Mouse (Mus musculus): ENCODE data around the gene Gm4131. TPM values are rescaled to one million over a fixed set of nuclear protein-coding genes. Genes with fewer than 3 reads are reported as not detected.

Gene Gm4131
- polyA plus RNA-seq, 1 experiment = not detected

GRCm38 (mm10) chr14:62446385-62447213 lies 120.1 kb downstream of the Gm4131 start:
- Histone ChIP-seq H3K4me3 (ENCODE audit: insufficient read depth, low read depth, low read length) (no peak overlapping the region), H3K27ac (ENCODE audit: insufficient read depth, low read depth, low read length) (no peak overlapping the region), H3K4me1 (ENCODE audit: control insufficient read depth, insufficient read depth, low read length) (peaks cover 2% of the 10 kb centered on the region)
- 91% methylated on average over 7 of the region's 7 CpGs for WGBS
- TF ChIP-seq POLR2A (IDR thresholded peaks at IDR 0.05; ENCODE audit: insufficient read depth, low read depth, low read length) (no peak), CTCF (IDR thresholded peaks at IDR 0.05; ENCODE audit: insufficient read depth, low read depth, low read length) (no peak)

DNA sequence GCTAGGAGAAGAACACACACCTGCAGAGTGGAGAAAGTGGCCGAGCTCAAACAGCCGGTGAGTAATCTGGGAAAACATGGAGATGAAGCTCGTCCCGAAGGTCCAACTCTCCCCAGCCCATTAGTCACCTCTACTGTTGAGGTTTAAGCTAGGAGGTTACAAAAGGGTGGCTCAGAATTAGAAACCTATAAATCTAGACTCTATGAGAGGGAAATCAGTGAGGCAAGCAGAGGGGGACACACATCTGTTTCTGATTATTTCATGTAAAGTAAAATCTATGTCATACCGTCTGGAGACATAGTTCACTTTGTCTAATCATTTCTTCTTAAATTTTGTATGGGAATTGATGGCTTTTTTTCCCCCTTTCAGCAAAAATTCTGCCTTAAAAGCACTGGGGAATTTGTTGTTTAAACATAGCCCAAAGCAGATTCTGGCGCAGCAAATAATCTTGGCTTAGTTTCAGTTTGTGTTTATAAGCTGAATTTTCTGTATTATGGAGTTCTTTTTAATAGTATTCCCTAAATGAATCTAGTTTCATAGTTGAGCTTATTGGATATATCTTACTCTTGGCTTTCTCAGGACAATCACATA lies 122.8 kb downstream of the Gm4131 start:
- no peak overlapping the region for H3K27ac ChIP-seq (ENCODE audit: insufficient read depth, low read depth, low read length)
- no peak overlapping the region for H3K4me3 ChIP-seq (ENCODE audit: insufficient read depth, low read depth, low read length)
- TF ChIP-seq CTCF (IDR thresholded peaks at IDR 0.05; ENCODE audit: insufficient read depth, low read depth, low read length) (no peak), POLR2A (IDR thresholded peaks at IDR 0.05; ENCODE audit: insufficient read depth, low read depth, low read length) (no peak)
- H3K4me1 ChIP-seq (ENCODE audit: control insufficient read depth, insufficient read depth, low read length) = peaks cover 2% of the 10 kb centered on the region
- WGBS = 90% methylated on average over 6 of the region's 6 CpGs

DNA sequence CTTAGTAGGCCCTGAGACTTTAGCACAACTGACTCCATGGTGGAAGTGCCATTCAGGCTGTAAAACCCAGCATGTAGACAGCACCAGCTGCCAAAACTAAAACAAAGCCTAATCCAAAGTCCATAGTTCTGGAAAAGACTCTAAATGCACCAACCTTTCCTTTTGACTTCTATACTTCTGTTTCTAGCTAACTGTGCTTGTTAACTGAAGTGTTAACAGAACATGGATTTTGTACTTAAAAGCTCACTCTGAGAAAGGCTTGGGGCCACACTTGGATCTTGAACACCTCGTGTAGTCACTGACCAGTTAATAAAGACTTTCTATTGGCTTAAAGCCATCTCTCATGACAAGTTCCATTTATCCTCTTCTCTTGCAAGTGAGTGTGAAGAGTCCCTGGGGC lies 123.8 kb downstream of the Gm4131 start:
- H3K27ac ChIP-seq (ENCODE audit: insufficient read depth, low read depth, low read length) = no peak overlapping the region
- 79% methylated on average over 1 of the region's 1 CpGs for WGBS
- peaks cover 2% of the 10 kb centered on the region for H3K4me1 ChIP-seq (ENCODE audit: control insufficient read depth, insufficient read depth, low read length)
- H3K4me3 ChIP-seq (ENCODE audit: insufficient read depth, low read depth, low read length) = no peak overlapping the region
- TF ChIP-seq CTCF (IDR thresholded peaks at IDR 0.05; ENCODE audit: insufficient read depth, low read depth, low read length) (no peak), POLR2A (IDR thresholded peaks at IDR 0.05; ENCODE audit: insufficient read depth, low read depth, low read length) (no peak)

DNA sequence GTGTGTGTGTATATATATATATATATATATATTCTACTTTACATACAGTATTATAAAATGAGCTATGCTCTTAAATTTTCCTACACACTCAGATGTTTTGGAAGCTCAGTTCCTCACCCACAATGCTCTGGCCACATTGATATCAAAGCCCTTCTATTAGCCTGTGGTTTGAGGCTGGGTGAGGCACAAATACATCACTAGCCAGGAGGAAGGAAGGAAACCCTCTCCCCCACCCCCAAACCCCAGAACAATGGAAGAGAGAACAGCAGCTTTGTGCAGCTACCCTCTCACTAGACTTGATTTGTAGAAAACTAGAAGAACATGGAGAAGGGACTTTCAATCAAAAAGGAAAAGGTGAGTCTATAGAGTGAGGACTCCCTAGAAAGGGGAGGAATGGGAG lies 126.7 kb downstream of the Gm4131 start:
- TF ChIP-seq POLR2A (IDR thresholded peaks at IDR 0.05; ENCODE audit: insufficient read depth, low read depth, low read length) = no peak
- no peak for TF ChIP-seq CTCF (IDR thresholded peaks at IDR 0.05; ENCODE audit: insufficient read depth, low read depth, low read length)
- H3K27ac ChIP-seq (ENCODE audit: insufficient read depth, low read depth, low read length) = no peak overlapping the region
- H3K4me3 ChIP-seq (ENCODE audit: insufficient read depth, low read depth, low read length) = no peak overlapping the region
- H3K4me1 ChIP-seq (ENCODE audit: control insufficient read depth, insufficient read depth, low read length) = no peaks in the 10 kb centered on the region

- no peak overlapping the region for H3K4me3 ChIP-seq (ENCODE audit: insufficient read depth, low read depth, low read length)
- TF ChIP-seq CTCF (IDR thresholded peaks at IDR 0.05; ENCODE audit: insufficient read depth, low read depth, low read length) (no peak), POLR2A (IDR thresholded peaks at IDR 0.05; ENCODE audit: insufficient read depth, low read depth, low read length) (no peak)
- 82% methylated on average over 4 of the region's 4 CpGs for WGBS
- no peak overlapping the region for H3K27ac ChIP-seq (ENCODE audit: insufficient read depth, low read depth, low read length)
- H3K4me1 ChIP-seq (ENCODE audit: control insufficient read depth, insufficient read depth, low read length) = no peaks in the 10 kb centered on the region
These were observed 128.5 kb downstream of the Gm4131 start for GRCm38 (mm10) chr14:62438236-62438635.

DNA sequence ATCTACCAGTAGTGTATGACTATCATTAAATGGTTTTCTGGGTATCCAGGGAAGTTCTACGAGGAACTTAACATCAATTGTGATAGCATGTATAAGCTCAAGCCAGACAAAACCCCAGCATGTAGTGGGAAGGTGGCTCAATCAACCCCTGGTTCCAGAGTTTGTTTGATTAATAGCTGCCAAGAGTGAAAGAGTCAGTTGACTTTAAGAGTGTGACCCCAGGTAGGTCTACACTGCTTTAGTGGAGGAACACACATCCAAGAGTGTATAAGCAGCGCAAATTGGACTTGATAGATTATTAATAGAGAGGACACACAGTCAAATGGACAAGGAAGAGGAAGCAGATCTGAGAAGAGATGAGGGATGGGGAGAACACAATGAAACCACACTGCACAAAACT lies 128.9 kb downstream of the Gm4131 start:
- no peak overlapping the region for H3K4me3 ChIP-seq (ENCODE audit: insufficient read depth, low read depth, low read length)
- 96% methylated on average over 2 of the region's 2 CpGs for WGBS
- TF ChIP-seq POLR2A (IDR thresholded peaks at IDR 0.05; ENCODE audit: insufficient read depth, low read depth, low read length) (no peak), CTCF (IDR thresholded peaks at IDR 0.05; ENCODE audit: insufficient read depth, low read depth, low read length) (no peak)
- H3K4me1 ChIP-seq (ENCODE audit: control insufficient read depth, insufficient read depth, low read length) = no peaks in the 10 kb centered on the region
- H3K27ac ChIP-seq (ENCODE audit: insufficient read depth, low read depth, low read length) = no peak overlapping the region

GRCm38 (mm10) chr14:62425277-62425691 lies 141.4 kb downstream of the Gm4131 start:
- H3K4me1 ChIP-seq (ENCODE audit: control insufficient read depth, insufficient read depth, low read length) = no peaks in the 10 kb centered on the region
- WGBS = 62% methylated on average over 2 of the region's 2 CpGs
- H3K4me3 ChIP-seq (ENCODE audit: insufficient read depth, low read depth, low read length) = no peak overlapping the region
- TF ChIP-seq CTCF (IDR thresholded peaks at IDR 0.05; ENCODE audit: insufficient read depth, low read depth, low read length) = no peak
- no peak for TF ChIP-seq POLR2A (IDR thresholded peaks at IDR 0.05; ENCODE audit: insufficient read depth, low read depth, low read length)
- H3K27ac ChIP-seq (ENCODE audit: insufficient read depth, low read depth, low read length) = no peak overlapping the region

- 52% methylated on average over 4 of the region's 4 CpGs for WGBS
- H3K4me1 ChIP-seq (ENCODE audit: control insufficient read depth, insufficient read depth, low read length) = no peaks in the 10 kb centered on the region
- TF ChIP-seq POLR2A (IDR thresholded peaks at IDR 0.05; ENCODE audit: insufficient read depth, low read depth, low read length) (no peak), CTCF (IDR thresholded peaks at IDR 0.05; ENCODE audit: insufficient read depth, low read depth, low read length) (no peak)
- H3K27ac ChIP-seq (ENCODE audit: insufficient read depth, low read depth, low read length) = no peak overlapping the region
- H3K4me3 ChIP-seq (ENCODE audit: insufficient read depth, low read depth, low read length) = no peak overlapping the region
These were observed 144.5 kb downstream of the Gm4131 start for GRCm38 (mm10) chr14:62422265-62422664.

DNA sequence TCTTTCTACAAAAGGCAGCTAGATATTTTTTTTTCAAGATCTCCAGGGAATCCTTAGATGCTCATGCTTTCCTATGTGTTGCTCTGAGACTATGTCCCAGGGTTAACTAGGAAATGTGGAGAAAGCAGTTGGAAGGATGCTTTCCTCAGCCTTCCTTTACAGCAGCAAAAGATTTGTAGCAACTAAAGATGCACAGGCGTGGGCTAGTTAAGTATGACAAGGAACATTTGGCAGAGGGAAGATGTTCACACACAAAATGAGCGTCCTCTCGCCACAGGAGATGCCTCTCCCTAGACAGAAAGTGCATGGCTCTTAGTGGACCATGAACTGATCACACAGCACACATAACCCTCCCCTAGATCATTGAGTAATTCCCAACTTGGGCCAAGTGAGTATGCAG lies 149.2 kb downstream of the Gm4131 start:
- Histone ChIP-seq H3K27ac (ENCODE audit: insufficient read depth, low read depth, low read length) (no peak overlapping the region), H3K4me3 (ENCODE audit: insufficient read depth, low read depth, low read length) (no peak overlapping the region), H3K4me1 (ENCODE audit: control insufficient read depth, insufficient read depth, low read length) (peaks cover 6% of the 10 kb centered on the region; the same call in 1 of the 2 replicates)
- TF ChIP-seq CTCF (IDR thresholded peaks at IDR 0.05; ENCODE audit: insufficient read depth, low read depth, low read length) = no peak
- 73% methylated on average over 3 of the region's 3 CpGs for WGBS
